Mouse (Mus musculus): ENCODE results near the gene Csrnp3.

- no peak for TF ChIP-seq CTCF (IDR thresholded peaks at IDR 0.05; ENCODE audit: low read depth)
- no peak for TF ChIP-seq EP300 (optimal IDR thresholded peaks at IDR 0.05)
Observed at GRCm38 (mm10) chr2:66028812-66029211, 183.2 kb downstream of the Csrnp3 start.

All from stomach, postnatal 0 days (tissue).